Mouse (Mus musculus) fibroblast of lung, adult 2 months (primary cell): ENCODE measurements around the gene Psmg3.

ENCODE experiments used
- DNase-seq: peaks from one replicate; pipeline ENCODE4 v3.0.0-alpha.2; 2011; ENCODE audit warnings: low read depth

Gene Psmg3

DNA sequence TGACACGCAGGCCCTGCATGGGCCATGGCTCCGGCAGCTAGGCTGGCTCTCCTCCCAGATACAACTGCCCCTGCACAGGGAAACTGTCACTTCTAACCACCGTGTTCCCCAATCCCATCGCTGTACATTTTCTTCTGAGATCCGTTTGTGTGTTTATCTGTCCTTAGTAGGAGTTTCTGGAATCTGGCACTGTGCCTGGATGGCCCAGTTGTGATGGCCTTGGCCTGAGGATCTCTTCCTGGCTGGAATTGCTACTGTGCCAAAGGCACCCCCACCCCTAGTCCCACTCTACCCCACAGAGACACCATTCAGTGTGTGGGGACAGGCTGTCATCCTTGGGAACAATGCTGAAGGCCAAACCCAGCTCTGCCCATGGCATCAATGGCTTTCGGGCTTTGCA, 10.7 kb downstream of the Psmg3 start:
- DNase-seq: no peak

DNA sequence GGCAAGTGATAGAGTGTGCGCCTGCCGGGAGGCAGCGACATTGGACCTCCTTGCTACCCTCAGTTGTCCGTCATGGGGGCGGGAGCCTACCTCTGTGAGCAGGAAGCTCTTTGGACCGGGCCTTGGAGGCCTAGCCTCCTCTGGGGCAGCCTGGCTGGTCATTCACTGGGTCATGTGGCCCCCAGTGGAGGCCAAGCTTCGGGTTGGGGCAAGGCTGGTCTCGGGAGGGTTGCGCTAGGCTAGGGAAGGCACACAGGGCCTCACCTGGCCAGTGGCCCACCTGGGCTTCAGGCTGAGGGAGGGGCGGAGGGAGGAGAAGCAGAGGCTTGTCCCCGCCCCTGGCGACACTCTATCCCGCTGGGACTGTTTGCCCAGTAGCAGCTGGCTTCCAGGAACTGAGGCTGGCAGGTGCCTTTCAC, 12.7 kb downstream of the Psmg3 start:
- no peak for DNase-seq

DNA sequence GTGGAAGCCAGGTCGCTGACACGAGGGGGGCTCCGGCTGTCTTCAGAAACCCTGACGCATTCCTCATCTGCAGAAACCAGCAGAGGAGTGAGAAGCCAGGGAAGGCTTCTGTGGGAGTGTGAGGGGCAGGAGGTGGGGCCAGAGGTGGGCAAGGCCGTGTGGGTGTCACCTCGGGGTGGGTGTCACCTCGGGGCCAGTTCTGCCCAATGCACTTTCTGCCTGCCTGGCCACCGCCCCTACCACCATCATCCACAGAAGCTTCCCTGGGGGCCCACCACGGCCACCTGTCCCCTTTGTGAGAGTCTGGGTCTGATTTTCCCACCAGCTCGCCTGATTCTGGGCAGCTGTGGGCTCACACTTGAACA, 13.6 kb downstream of the Psmg3 start:
- no peak for DNase-seq

DNA sequence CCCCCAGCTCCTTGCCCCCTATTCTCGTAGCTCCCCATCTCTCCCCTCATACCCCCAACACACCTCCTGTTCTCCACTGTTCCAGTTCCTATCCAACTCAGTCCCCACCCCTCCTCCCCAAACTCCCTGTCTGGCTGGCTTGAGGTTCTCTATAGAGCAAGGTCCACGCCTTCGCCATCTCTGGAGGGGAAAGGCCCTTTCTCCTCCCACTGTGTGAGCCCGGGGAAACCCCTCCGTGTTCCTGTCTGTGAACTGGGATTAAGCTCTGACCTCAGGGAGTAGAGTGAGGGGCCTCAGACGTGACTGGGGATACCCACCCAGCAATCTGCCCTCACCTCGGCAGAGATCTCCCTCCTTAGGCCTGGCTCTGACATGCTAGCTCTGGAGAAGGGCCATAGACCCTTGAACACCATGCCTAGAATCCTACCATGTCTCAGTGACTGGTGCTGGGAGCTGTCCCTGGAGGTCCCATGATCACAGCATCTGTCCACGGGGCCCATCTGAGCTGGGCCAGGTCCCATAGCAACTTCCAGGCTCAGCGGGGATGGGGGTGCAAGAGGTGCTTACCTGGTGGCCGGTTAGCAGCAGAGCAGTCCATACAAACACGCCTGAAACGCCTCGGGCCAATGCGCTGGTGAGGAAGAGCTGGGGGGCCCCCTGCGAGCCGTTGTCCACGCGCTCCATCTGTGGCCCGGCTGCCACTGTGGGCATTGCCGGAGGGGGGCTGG, 14.1 kb downstream of the Psmg3 start:
- DNase-seq: no peak

DNA sequence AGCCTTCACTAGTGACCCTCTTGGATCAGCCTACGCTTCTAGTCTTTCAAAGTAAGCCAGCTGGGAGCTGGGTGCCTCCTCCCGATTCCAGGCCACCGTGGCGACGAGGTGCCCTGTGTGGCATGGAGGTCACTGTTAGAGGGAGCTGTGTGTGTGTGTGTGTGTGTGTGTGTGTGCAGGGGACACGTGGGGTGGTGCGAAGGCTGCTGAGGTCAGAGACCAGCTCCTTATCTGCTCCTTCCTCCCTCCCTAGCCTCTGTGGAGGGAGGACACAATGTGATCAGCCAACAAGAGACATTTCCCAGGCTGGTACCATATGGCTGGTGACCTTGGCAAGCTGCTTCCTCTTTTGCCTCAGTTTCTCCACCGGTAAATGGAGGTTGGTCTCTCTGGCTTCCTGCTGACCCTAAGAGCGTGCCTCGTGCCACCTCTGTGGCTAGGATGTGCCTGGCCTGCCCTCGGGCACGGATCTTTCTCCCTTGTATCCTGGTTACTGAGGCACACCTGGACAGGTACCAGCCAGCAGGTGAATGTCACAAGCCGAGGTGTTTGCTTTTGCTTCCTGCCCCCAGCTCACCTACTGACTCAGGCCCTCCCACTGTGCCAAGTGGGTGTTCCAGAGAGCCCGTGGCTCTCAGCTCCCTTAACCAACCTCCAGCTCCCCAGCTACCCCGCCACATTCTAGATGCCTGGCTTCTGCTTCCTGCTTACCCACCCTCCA, 14.8 kb downstream of the Psmg3 start:
- DNase-seq: no peak

DNA sequence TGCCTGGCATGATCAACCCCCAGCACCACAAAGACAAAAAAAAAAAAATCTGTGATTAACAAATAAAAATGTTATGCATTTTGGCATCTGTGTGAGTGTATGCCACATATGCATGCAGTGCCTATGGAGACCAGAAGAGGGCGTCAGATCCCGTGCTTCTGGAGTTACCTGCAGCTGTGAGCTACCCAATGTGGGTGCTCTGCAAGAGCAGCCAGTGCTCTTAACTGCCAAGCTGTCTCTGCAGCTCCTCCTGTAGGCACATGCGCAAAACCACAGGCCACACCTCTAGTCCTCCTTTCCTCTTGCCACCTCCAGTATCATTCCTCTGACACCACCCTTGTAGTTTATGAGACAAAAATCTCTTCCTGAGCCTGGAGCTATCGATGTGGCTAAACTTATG, 17.3 kb downstream of the Psmg3 start:
- no peak for DNase-seq

DNA sequence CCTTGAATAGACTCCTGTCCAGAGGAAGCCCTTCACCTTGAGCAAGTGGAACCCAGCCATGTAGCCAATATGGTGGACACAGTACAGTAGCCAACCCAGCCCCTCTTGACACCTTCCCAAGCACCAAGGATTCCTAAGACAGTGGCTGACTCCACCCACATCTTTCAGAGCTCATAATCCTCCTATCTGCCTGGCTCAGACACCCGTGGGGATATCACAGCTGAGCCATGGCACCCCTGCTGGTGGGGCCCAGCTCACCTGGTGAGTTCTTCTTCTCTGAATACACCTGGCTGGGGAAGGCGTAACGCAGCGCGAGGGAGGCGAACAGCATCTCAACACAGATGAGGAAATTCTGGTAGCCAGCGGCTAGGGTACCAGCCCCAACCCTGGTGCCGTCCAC, 20.8 kb downstream of the Psmg3 start:
- no peak for DNase-seq

DNA sequence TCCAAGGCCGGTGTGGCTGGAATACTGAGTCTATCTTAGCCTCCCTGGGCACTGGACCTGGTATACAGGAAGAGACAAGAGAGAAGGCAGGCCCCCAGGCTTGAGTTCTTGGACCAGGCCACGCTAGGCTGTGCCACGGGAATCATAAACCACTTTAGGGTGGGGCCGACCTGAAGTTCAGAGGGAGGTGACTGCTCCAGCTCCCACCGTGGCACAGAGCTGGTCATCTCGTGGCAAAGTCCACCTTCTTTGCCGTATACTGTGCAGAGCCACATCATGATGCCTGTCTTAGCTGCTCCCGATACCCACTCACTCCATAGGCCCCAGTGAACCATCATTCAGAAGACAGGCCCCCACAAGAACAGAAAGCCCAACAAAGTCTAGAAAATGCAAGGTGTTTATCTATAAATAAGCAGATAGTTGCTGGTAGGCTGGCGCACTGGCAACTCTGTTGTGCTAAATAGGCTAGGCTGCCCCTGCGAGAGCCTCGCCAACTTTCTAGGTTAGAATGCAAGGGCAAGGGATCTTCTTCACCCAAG, 22.0 kb downstream of the Psmg3 start:
- DNase-seq: no peak

DNA sequence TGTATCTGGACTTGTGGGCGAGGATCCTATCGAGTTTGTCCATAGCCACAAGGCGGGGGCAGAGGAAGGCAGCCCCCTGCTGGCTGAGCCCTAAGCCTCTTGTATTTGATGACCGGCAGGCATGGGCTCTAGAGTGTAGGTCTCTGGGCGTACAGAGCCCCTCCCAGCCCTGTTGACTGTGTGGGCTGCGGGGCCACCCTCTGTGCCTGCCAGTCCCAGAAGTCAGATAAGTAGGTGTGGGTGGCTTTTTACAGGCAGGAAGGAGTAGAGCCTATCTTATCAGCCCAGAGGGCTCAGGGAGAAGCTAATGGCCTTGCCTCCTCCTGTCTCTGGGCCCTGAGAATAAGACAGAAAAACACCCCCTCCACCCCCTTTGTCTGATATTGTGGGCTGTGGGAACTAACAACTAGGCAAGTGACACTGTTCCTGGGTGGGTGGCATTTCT, 22.6 kb downstream of the Psmg3 start:
- no peak for DNase-seq

DNA sequence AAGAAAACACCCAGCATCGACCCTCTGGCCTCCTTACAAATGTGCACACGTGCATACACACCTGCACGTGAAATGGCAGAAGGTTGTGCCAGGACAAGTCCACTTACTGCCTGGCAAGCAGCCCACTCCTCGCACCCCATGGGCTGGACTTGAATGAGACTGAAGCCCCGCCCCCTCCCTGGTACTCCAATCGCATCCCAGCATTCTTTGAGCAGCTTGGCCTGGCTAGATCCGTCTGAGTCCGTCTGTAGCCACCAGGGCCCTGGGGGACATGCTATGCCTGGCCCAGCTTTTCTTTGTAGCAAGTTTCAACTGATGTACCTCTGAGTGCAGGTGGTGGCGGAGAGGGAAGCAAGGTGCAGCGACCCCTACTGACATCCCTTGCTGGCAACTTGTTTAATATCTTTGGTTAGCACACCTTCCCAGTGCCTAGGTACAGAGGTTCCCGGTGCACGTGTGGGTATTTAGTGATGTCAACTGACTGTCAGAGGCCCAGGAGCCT, 23.0 kb downstream of the Psmg3 start:
- DNase-seq: no peak

DNA sequence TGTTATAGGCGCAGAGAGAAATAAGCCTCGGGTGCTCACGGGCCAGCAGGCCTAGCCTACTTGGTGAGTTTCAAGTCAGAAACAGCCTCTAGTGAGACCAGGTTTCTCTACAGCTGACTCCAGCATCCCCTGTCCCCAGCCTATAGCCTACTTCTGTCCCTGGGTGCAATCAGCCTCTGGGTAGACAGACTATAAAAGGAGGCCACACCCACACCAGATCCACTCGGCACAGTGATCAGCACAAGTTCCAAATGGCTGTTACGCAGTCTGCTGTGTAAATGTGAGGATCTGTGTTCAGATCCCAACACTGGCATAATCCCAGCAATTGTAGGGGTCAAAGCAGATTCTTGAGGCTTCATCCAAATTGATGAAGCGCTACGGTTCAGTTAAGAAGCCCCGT, 23.5 kb downstream of the Psmg3 start:
- no peak for DNase-seq

DNA sequence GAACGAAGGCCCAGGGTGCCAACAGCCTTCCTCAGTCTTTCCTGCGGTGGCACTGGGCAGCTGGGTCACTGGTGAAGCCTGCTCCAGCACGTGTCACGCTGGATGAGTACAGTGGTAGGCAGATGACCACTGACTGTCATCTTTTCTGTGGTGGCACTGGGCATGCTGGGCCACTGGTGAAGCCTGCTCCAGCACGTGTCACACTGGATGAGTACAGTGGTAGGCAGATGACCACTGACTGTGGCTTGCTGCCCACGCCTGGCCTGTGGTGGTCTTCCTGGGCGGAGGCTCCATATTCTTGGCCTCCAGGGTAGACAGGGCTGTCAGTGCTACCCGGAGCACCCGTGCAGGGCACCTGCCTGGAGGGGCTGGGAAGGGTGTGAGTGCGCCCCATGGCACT, 24.8 kb downstream of the Psmg3 start:
- no peak for DNase-seq

DNA sequence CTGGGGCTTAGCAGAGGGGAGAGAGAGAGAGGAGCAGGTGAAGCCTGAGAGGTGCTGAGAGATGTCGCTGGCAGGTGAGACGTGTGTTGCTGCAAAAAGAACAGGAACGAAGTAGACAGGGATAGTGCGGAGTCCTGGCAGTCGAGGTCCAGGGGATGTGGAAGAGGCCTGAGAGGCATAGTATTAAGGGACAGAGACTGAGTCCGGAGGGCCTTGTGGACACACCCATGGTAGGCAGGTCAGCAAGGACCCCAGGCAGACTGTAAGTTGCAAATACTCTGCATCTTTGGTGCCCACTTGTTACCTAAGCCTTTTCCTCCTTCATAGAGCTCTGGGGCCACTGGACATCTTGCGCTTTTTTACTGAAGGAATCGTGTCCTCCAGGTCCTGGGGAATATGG, 25.5 kb downstream of the Psmg3 start:
- no peak for DNase-seq

DNA sequence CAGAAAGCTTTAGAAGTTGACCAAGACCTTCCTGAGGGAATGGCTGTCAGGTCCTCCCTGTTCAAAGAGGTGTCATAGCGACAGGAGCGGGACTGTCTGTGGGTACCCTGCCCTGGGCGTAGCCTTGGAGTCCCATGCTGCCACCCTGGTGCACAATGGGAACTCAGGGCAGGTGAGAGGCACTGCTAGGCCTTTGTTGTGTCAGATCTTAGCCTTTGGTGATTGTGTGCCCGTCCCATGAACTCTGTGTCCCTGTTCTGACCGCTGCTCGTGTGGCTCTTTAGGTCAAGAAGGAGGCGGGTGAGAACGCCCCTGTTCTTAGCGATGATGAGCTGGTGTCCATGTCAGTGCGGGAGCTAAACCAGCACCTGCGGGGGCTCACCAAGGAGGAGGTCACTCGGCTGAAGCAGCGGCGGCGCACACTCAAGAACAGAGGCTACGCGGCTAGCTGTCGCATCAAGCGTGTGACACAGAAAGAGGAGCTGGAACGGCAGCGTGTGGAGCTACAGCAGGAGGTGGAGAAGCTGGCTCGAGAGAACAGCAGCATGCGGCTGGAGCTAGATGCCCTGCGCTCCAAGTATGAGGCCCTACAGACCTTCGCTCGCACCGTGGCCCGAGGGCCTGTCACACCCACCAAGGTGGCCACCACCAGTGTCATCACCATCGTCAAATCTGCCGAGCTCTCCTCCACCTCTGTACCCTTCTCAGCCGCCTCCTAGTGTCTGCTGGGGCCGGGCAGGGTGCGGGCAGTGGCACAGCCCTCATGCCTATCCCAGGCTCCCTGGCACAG, 26.7 kb downstream of the Psmg3 start:
- no peak for DNase-seq

DNA sequence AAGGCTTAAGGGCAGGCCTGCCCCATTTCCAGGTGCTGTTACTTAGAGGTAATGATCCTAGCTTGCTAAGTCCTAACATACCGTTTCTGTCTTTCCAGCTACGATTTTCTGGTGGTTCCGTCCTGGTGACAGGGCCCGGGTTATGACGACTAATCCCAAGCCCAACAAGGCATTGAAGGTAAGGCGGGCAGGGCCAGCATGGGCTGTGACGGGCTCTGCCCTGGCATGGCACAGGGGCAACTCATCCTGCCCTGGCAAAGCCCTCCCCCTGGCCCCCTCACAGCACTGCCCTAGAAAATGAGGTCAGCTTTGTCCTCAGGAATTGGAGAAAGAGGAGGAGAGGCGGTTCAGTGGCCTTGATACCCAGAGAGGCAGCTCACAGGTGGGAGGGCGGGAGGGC, 27.6 kb downstream of the Psmg3 start:
- no peak for DNase-seq

DNA sequence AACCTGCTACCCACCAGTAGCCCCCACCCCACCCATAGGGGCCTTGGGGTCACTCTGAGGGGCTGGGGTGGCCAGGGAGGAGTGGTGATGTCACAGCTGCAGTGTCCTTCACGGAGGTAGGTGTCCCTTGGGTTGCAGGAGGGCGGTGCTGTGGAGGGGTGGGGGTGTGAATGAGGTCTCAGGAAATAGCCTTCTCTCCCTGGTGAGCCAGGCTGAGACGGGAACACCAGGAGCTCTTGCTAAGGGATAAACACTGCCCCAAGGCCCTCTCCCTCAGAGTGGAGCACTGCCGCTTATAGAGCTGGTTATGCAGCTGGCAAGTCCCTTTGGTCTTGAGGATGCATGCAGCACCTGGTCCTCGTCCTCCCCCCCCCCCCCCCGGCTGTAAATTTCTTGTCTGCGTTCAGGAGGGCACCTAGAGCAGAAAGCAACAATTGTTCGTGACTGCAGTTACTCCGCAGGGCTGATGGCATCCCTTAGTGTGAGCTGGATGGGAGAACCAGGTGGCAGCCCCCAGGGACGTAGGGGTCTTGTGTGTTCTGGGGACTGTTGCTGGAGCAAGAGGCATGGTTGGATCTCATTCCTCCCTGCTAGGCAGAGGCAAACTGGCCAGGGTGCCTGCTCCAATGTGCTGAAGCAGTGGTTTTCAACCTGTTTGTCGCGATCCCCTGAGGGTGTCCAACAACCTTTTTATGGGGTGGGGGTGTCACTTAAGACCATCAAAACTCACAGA, 28.4 kb downstream of the Psmg3 start:
- DNase-seq: no peak

DNA sequence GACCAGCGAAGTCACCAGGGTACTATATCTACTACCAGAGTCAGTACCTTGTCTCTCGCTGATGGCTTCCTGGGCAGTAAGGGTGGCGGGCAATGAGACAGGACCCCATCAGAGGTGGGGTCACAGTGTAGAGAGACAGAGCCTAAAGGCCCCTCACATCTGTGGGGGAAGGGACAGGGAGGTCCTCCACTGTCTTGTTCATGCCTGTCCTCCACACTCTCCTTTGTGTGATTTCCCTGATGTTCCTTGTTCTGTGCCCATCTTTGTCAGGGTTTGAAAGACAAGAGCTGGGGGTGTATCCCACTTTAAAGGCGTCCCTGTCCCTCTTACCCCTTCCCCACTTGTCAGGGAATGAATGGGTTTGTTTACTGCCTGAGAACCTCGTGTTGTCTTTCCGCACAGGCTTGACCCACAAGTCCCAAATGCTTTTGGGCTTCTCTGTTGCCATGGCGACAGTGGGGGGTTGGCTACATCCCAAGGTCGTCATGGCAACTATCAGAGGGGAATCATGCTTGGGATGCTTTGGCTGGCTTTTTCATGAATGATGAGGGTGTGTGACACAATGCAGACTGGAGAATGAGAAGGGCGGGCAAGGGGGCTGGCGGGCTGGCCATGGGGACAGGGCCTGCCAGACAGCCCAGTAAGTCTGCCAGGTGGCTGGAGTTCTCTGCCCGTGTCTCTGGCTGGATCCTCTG, 29.1 kb downstream of the Psmg3 start:
- peak; percentile 86 for DNase-seq

DNA sequence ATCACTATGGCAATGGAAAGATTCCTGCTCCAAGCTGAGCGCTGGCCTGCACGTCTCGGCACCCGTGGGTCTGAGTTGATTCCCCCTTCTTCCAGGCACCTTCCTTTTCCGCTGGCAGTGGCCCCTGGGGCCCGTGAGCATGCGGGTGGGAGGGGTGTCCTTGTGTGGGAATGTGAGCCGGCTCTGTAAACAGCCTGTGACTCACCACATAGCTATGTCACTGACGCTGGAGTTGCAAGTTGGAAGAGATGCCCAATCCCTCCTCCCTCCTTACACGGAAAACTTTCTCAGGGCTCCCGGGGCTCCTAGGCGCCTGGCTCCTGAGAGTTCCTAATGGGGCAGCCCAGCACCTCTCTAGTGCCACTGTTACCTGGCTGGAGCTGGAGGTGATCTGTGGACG, 29.8 kb downstream of the Psmg3 start:
- peak; percentile 97 for DNase-seq

DNA sequence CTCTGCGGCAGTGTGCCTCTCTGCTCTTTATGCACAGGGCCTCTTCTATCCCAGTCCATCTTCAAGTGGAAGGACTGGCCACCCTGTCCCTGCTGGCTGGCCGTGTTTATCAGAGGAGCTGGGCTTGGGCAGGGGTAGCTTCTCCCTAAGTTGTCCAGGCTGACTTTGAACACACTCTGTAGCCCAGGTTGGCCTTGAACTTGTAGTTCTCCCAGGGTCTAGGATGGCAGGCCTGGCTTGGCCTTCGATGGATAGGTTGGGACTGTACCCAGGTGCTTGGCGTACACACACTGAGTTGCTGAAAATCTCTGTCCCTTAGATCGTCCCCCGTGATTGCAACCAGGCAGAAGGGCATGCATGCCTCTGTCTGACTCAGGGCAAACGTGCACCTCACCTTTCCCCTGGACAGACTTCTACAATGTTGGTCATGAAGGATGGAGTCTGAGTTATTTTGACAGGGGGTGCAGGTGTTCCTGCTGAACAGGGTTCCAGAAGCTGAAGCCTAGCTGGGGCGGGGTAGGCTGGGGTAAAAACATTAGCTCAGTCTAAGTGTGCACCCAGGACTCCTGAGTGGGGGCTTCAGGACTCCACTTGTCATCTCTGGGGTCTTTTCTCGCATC, 30.6 kb downstream of the Psmg3 start:
- no peak for DNase-seq

DNA sequence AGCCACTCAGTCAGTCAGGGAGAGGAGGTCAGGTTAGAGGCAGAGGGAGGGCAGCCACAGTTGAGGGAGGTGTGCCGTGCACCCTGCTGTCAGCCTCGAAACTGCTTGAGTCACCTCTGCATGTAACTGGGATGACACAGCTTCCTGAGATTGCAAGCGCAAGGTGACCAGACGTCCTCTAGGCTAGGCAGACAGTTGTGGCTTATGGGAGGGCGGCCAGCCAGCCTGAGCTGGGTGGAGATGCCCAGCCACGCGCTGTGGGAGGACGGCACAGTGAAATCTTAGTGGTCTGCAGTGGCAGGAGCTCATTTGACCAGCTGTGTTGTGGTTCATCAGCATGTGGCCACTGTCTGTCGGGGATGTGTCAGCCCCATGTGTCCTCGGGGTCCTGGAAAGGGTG, 31.7 kb downstream of the Psmg3 start:
- peak; percentile 76 for DNase-seq

DNA sequence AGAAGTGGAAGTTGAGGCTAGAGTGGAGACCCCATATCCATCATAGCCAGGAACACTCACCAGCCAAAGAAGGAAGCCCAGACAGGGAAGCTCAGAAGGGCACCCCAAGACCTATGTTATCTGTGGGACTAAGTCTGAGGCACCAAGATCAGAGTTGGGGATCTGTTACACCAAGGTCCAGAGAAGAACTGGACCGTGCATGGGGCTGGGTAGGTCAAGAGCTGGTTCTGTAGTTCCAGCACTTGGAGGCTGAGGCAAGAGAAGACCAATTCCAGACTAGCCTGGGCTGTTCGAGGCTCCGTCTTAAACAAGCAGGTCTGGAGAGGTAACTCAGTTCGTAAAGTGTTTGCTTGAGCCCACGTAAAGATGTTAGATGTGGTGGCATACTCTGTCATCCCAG, 32.5 kb downstream of the Psmg3 start:
- no peak for DNase-seq
